Mouse (Mus musculus): ENCODE data around the gene Thy1.

Gene Thy1

GRCm38 (mm10) chr9:44069252-44069651, 26.1 kb downstream of the Thy1 start:
- DNase-seq, result no peak

- no peak for DNase-seq
These were observed 27.1 kb downstream of the Thy1 start for GRCm38 (mm10) chr9:44070113-44070843.

- no peak for DNase-seq
These were observed 27.7 kb downstream of the Thy1 start for GRCm38 (mm10) chr9:44070844-44071231.

- no peak for DNase-seq
These were observed 28.9 kb downstream of the Thy1 start for GRCm38 (mm10) chr9:44071914-44072598.

GRCm38 (mm10) chr9:44072599-44072915, 29.4 kb downstream of the Thy1 start:
- DNase-seq, result peak; percentile 34

- no peak for DNase-seq
These were observed 29.9 kb downstream of the Thy1 start for GRCm38 (mm10) chr9:44073115-44073514.

GRCm38 (mm10) chr9:44074395-44075275, 31.5 kb downstream of the Thy1 start:
- DNase-seq, result peak; percentile 67

- no peak for DNase-seq
These were observed 32.3 kb downstream of the Thy1 start for GRCm38 (mm10) chr9:44075276-44075995.

- DNase-seq, result no peak
These were observed 33.0 kb downstream of the Thy1 start for GRCm38 (mm10) chr9:44075996-44076763.

GRCm38 (mm10) chr9:44076764-44077120, 33.6 kb downstream of the Thy1 start:
- DNase-seq, result peak; percentile 86

- no peak for DNase-seq
These were observed 34.2 kb downstream of the Thy1 start for GRCm38 (mm10) chr9:44077266-44077910.

- peak; percentile 13 for DNase-seq
These were observed 35.1 kb downstream of the Thy1 start for GRCm38 (mm10) chr9:44078136-44078797.

GRCm38 (mm10) chr9:44078955-44079756, 36.0 kb downstream of the Thy1 start:
- peak; percentile 91 for DNase-seq

- no peak for DNase-seq
These were observed 37.0 kb downstream of the Thy1 start for GRCm38 (mm10) chr9:44079997-44080780.

- DNase-seq, result peak; percentile 48
These were observed 37.8 kb downstream of the Thy1 start for GRCm38 (mm10) chr9:44080953-44081352.

GRCm38 (mm10) chr9:44081581-44081980, 38.4 kb downstream of the Thy1 start:
- no peak for DNase-seq

- no peak for DNase-seq
These were observed 39.1 kb downstream of the Thy1 start for GRCm38 (mm10) chr9:44082266-44082665.

- DNase-seq, result no peak
These were observed 40.4 kb downstream of the Thy1 start for GRCm38 (mm10) chr9:44083392-44084121.

- DNase-seq, result no peak
These were observed 41.1 kb downstream of the Thy1 start for GRCm38 (mm10) chr9:44084236-44084635.
